ENCODE assay signal across 8 mouse cellular contexts in the genomic region with DNA sequence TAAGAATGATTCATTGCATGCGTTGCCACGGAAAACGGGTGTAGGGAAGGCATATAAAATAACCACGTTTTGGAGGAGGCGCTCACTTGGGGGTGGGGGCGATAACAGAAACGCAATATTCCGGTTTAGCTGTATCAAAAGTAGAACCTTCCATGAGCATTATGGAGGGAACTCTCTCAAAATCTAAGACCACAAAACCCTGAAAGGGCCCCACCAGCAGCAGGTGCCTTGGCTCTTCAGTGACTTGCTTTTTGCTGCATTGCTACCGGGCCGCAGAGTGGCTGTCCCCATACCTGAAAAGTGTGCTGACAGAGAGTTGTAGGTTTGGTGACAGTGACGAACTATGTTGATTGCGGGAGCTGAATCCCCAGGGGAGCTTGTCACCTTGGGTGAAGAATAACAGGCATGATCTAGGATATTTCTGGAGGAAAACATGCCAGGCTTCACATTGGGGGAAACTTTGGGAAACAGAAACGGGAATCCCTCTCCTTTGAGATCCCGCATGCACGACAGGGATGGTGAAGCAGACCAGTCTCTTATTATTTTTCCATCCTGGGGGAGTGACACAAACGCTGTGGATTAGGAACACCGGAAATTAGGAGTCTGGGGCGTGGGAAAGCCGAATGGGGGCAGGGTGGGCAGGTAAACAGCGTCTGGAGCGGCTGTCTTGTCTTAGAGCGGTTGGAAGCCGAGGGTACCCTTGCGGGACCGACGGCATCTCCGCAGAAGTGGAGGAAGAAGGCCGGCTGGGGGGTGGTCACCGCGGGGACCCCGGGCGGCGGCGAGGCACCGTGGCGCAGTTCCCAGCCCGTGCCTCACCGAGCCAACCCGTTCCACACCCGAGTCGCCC. TPM values are rescaled to one million over a fixed set of nuclear protein-coding genes. Genes with fewer than 3 reads are reported as not detected.
DNase-seq lines count a peak whose midpoint lies in the region; ATAC-seq and TF ChIP-seq lines count a peak whose summit lies in the region.

No protein-coding gene starts in this region.

- TF ChIP-seq POLR2A in olfactory bulb, adult 2 months (IDR thresholded peaks at IDR 0.05; ENCODE audit: insufficient read depth, low read depth, low read length): no peak

- H3K36me3 ChIP-seq in G1E (replicated peaks): no peaks in the 10 kb centered on the region
- H3K36me3 ChIP-seq in heart, embryonic 11.5 days (ENCODE audit: control insufficient read depth, insufficient read depth, low read length): no peaks in the 10 kb centered on the region
- no peaks in the 10 kb centered on the region for H3K36me3 ChIP-seq in kidney, postnatal 0 days (ENCODE audit: insufficient read depth, low read length)
- H3K36me3 ChIP-seq in liver, embryonic 16.5 days (ENCODE audit: control insufficient read depth, insufficient read depth): no peaks in the 10 kb centered on the region

- DNase-seq in 3134 (ENCODE audit: extremely low read depth, insufficient read length, low spot score) (peak; percentile 51), G1E (ENCODE audit: low spot score) (peak; percentile 19)
- DNase-seq in kidney, postnatal 0 days (ENCODE audit: low spot score): peak; percentile 55
- peak; percentile 39 for DNase-seq in urinary bladder, postnatal 14 days (ENCODE audit: low spot score)

- peak overlapping the region; percentile 83 for H3K4me3 ChIP-seq in G1E (ENCODE audit: low read depth, low read length)
- H3K4me3 ChIP-seq in heart, embryonic 11.5 days (ENCODE audit: low read depth, low read length): peak overlapping the region; percentile 84
- H3K4me3 ChIP-seq in kidney, postnatal 0 days (replicated peaks; ENCODE audit: low read depth, low read length): peak overlapping the region; percentile 84
- peak overlapping the region; percentile 91 for H3K4me3 ChIP-seq in liver, embryonic 16.5 days (ENCODE audit: low read depth, low read length)
- H3K4me3 ChIP-seq in olfactory bulb, adult 2 months (ENCODE audit: insufficient read depth, low read depth, low read length): peak overlapping the region; percentile 73

- peak overlapping the region; percentile 97 for H3K9ac ChIP-seq in heart, embryonic 11.5 days (ENCODE audit: low read depth, low read length)
- peak overlapping the region; percentile 96 for H3K9ac ChIP-seq in kidney, postnatal 0 days (ENCODE audit: low read depth, low read length)
- peak overlapping the region; percentile 94 for H3K9ac ChIP-seq in liver, embryonic 16.5 days (ENCODE audit: low read depth, low read length)

- peaks cover 10% of the 10 kb centered on the region for H3K27me3 ChIP-seq in G1E (ENCODE audit: insufficient read depth, low read length)
- no peaks in the 10 kb centered on the region for H3K27me3 ChIP-seq in heart, embryonic 11.5 days (ENCODE audit: control insufficient read depth, insufficient read depth, low read length)
- no peaks in the 10 kb centered on the region for H3K27me3 ChIP-seq in kidney, postnatal 0 days (ENCODE audit: insufficient read depth, low read length)
- no peaks in the 10 kb centered on the region; the same call in 1 of the 2 replicates for H3K27me3 ChIP-seq in liver, embryonic 16.5 days (ENCODE audit: control insufficient read depth, insufficient read depth, low read depth, low read length)

- WGBS in heart, embryonic 11.5 days (ENCODE audit: insufficient replicate concordance): 5% methylated on average over 34 of the region's 41 CpGs
- 5% methylated on average over 41 of the region's 41 CpGs for WGBS in kidney, postnatal 0 days
- 12% methylated on average over 34 of the region's 41 CpGs for WGBS in liver, embryonic 16.5 days (ENCODE audit: insufficient replicate concordance)
- 6% methylated on average over 40 of the region's 41 CpGs for WGBS in olfactory bulb, adult 2 months

- TF ChIP-seq CTCF in G1E (IDR thresholded peaks at IDR 0.05; ENCODE audit: low read depth, low read length): no peak
- no peak for TF ChIP-seq CTCF in kidney, postnatal 0 days (IDR thresholded peaks at IDR 0.05; ENCODE audit: low read depth)
- no peak for TF ChIP-seq CTCF in olfactory bulb, adult 2 months (IDR thresholded peaks at IDR 0.05; ENCODE audit: insufficient read depth, low read depth, low read length)

- H3K9me3 ChIP-seq in G1E (replicated peaks): no peaks in the 10 kb centered on the region
- no peaks in the 10 kb centered on the region for H3K9me3 ChIP-seq in heart, embryonic 11.5 days (replicated peaks; ENCODE audit: control insufficient read depth, low read length)
- no peaks in the 10 kb centered on the region for H3K9me3 ChIP-seq in kidney, postnatal 0 days (replicated peaks; ENCODE audit: low read length)
- H3K9me3 ChIP-seq in liver, embryonic 16.5 days (replicated peaks; ENCODE audit: control insufficient read depth, low read length): no peaks in the 10 kb centered on the region

- peaks cover 26% of the 10 kb centered on the region for H3K4me1 ChIP-seq in G1E (ENCODE audit: insufficient read depth, low read depth, low read length)
- H3K4me1 ChIP-seq in heart, embryonic 11.5 days (ENCODE audit: control insufficient read depth, insufficient read depth, low read length): peaks cover 5% of the 10 kb centered on the region; the same call in 1 of the 2 replicates
- H3K4me1 ChIP-seq in kidney, postnatal 0 days (replicated peaks; ENCODE audit: insufficient read depth, low read length): peaks cover 2% of the 10 kb centered on the region; the same call in 1 of the 2 replicates
- H3K4me1 ChIP-seq in liver, embryonic 16.5 days (ENCODE audit: control insufficient read depth, low read depth, low read length): peaks cover 7% of the 10 kb centered on the region
- H3K4me1 ChIP-seq in olfactory bulb, adult 2 months (ENCODE audit: control insufficient read depth, insufficient read depth, low read length): peaks cover 8% of the 10 kb centered on the region

- H3K4me2 ChIP-seq in heart, embryonic 11.5 days: peak overlapping the region; percentile 70
- H3K4me2 ChIP-seq in kidney, postnatal 0 days (ENCODE audit: low read length): peak overlapping the region; percentile 86
- peak overlapping the region; percentile 90 for H3K4me2 ChIP-seq in liver, embryonic 16.5 days (ENCODE audit: low read depth, low read length)

- no peak for ATAC-seq in G1E (ENCODE audit: extremely low read depth, insufficient number of reproducible peaks, low FRiP score, poor library complexity, severe bottlenecking)
- 0 out of 2 replicates have a peak, but pooled peaks have one; percentile 22 for ATAC-seq in common myeloid progenitor, adult 5-6 weeks (replicated peaks; ENCODE audit: low read depth, poor library complexity, severe bottlenecking)
- ATAC-seq in heart, embryonic 11.5 days (replicated peaks; ENCODE audit: insufficient number of reproducible peaks, low FRiP score, low TSS enrichment): no peak
- ATAC-seq in kidney, postnatal 0 days (replicated peaks; ENCODE audit: low FRiP score, low read depth): peak; percentile 55
- ATAC-seq in liver, embryonic 16.5 days (ENCODE audit: low read depth): 0 out of 2 replicates have a peak, but pooled peaks have one; percentile 0

- H3K27ac ChIP-seq in heart, embryonic 11.5 days (ENCODE audit: low read depth, low read length): peak overlapping the region; percentile 94
- H3K27ac ChIP-seq in kidney, postnatal 0 days: peak overlapping the region; percentile 99
- peak overlapping the region; percentile 90 for H3K27ac ChIP-seq in liver, embryonic 16.5 days (ENCODE audit: low read length)
- peak overlapping the region; percentile 87 for H3K27ac ChIP-seq in olfactory bulb, adult 2 months (ENCODE audit: insufficient read depth, low read depth, low read length)

RNA-seq across cellular contexts. Expression of a gene that starts 1.2 kb away (rescaled TPM):
- total RNA-seq in G1E (2014; fragmentation: Nextera tagmentation): 50.3 and 90.0 TPM in 2 replicates
- total RNA-seq in G1E (2017): 22.9 and 28.2 TPM in 2 replicates
- polyA plus RNA-seq in G1E (2012): 8.2 and 8.3 TPM in 2 replicates
- 22.6 and 31.5 TPM in 2 replicates for total RNA-seq in common myeloid progenitor, adult 5-6 weeks (2017)
- polyA plus RNA-seq in heart, embryonic 11.5 days (2014; fragmentation: Nextera tagmentation; extraction: Ambion mirVana): 10.5 and 13.5 TPM in 2 replicates
- 15.8 and 17.4 TPM in 2 replicates for polyA plus RNA-seq in kidney, postnatal 0 days (2015; fragmentation: Nextera tagmentation; extraction: Ambion mirVana)
- polyA plus RNA-seq in liver, embryonic 16.5 days (2015; fragmentation: Nextera tagmentation; extraction: Ambion mirVana): 6.7 and 7.1 TPM in 2 replicates
- 80.2 TPM in 1 of 2 replicates, not detected in the other for polyA plus RNA-seq in olfactory bulb, adult 2 months (2012; ENCODE audit: insufficient read depth, insufficient read length, low replicate concordance, missing spikeins)

Comparison
In these comparisons a context has a peak if more than half of its experiments do, and no peak if none do; other contexts are left out.
1. ATAC-seq: peak in common myeloid progenitor, adult 5-6 weeks (single experiment), kidney, postnatal 0 days (single experiment) and liver, embryonic 16.5 days (single experiment); none in G1E (single experiment) and heart, embryonic 11.5 days (single experiment).
2. Peak in every context shown above with its lines, with median percentiles within 50 percentile points of each other: DNase-seq, H3K4me3 ChIP-seq, H3K27ac ChIP-seq, H3K4me2 ChIP-seq and H3K9ac ChIP-seq.